Mouse (Mus musculus) regulatory T cell (primary cell): ENCODE results near the gene Fli1.

Experiments used
- in situ Hi-C: fragments of 300-600 bp; cut with MboI, MseI; formaldehyde crosslinking; loops from one replicate; pipeline ENCODE4 v1.15.1; 2025; ENCODE audit warnings: high pct_unique_total_duplicates

Gene Fli1

DNA sequence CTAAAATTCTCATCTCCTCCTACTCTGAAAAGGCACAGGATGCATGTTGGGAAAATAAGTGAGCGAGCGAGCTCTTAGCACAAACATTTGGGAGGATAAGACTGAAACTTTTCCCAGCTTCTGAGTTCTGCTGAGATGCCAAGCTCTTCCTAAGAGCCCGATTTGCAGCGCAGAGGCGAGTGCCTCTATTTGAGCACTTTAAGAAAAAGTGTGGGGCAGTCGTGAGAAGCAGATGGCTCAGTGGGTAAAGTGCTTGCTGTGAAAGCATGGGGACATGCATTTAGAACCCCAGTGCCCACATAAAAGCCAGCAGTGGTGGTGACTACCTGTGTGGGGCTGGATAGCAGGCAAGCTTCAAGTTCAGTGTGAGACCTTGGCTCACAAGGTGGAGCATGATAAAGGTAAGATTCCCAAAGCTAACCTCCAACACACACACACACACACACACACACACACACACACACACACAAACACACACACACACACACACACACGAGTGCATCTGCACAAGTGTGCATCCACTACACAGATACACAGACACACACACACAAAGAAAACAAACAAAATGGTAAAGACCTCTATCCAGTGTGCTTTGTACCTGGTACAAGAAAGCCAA is 37.1 kb downstream of the Fli1 start:
- in situ Hi-C loops = loop anchor here (10.0 kb wide), 1 partner anchor 209 kb away; no protein-coding TSS in a partner anchor

DNA sequence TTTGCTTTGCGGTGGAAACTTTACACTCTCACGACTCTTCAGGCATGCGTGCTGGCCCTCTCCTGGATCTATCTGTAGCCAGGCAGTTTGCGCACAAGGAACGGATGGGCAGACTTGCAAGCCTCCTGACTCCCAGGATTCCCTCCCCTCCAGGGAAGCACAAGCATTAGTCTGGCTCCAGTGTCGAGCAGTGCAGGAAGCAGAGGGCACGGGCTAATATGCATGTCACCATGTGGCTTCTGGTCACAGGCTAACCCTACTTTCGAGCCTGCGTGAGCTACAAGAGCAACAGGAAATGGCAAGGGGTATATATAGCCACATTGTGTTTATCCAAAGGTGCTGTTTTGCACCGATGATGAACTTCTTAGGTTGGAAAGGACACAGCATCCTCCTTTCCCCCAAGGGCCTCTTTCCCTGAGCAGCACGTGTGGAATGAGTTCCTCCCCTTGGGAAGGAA is 38.6 kb downstream of the Fli1 start:
- in situ Hi-C loops = loop anchor here (10.0 kb wide), 1 partner anchor 211 kb away; no protein-coding TSS in a partner anchor

DNA sequence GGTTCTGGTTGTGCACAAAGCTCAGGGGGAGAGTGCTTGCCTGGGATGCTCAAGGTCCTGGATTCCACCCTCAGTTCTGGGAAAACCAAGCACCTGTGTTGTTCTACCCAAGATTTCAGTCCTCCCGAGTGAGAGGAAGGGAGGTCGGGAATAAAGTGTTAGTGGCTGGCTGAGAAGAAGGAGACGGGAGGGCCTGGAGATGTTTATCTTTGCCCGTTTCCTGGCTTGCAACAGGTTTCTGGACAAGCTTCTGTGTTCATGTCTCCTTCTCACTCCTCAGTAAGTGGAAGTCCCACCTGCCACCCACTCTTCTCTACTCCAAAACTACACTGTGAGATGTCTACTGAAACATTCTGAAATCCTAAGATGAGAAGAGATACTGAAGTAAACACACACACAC is 39.2 kb downstream of the Fli1 start:
- in situ Hi-C loops = loop anchor here (10.0 kb wide), 1 partner anchor 211 kb away; no protein-coding TSS in a partner anchor

DNA sequence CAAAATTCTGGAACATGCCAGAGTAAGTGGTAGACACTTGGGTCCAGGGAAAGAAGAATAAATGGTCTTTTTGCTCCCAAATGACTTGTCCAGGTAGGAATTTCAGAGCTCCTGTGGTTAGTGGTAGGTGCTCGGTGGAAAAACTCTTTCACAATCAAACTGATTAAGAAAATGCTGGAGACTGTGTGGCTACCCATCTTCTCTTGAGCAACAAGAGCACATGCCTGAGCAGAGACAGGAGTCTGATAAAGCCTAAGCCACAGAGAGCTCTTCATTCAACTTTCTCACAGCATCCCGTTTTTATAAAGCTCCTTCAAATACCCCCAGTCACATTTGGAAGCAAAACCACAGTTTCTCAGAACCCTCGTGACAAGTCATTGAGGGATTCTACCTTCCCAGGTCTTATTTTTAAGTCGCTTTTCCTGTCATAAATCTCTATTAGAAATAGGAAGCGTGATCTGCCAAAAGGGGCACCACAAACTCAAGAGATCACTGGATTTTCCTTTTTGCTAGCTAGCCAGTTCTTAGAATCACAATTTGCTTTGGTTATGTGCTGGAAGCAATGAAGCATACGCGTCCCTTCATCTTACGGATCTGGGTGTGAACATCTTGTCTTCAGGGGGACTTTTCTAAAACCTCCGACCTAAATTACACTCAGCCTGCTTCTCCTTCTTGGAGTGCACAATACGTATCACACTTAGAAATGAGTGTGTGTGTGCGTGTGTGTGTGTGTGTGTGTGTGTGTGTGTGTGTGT is 40.2 kb downstream of the Fli1 start:
- in situ Hi-C loops = loop anchor here (10.0 kb wide), 1 partner anchor 212 kb away; no protein-coding TSS in a partner anchor

DNA sequence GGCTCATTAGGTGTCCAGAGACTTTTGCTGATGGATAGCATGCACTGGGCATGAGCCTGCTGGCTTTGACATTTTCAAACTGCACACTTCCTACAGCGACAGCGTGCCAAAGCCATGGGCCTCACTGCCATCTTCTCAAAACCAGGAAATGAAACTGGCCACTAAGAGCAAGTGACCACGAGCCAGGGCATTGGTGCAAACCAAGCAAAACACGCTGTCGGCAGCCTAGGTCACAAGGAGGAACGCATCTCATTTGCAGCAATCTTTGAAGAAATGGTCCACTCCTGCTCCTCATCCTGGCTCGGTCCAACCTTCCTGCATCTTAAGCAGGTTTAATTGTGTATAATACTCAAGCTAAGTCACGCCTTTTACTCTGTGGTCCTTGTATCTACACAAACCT is 41.8 kb downstream of the Fli1 start:
- in situ Hi-C loops = loop anchor here (10.0 kb wide), 1 partner anchor 214 kb away; no protein-coding TSS in a partner anchor

DNA sequence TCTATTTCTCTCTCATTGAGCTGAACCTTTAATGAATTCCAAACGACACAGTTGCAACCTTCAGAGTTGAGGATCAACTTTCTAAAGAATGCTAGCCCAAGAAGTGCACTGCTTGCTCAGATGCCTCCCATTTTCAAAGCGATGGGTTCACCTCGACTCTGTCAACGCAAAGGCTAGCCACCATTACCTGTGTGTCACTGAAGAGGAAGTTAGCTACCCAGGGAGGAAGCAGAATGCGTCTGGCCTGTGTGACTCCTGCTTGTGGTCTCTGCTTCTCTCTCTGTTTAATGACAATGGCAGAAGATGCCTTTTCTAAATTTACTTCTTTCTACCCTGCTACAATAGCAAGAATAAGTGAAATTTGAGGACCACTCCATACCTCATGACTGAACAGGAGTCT is 42.6 kb downstream of the Fli1 start:
- in situ Hi-C loops = loop anchor here (10.0 kb wide), 1 partner anchor 215 kb away; no protein-coding TSS in a partner anchor

DNA sequence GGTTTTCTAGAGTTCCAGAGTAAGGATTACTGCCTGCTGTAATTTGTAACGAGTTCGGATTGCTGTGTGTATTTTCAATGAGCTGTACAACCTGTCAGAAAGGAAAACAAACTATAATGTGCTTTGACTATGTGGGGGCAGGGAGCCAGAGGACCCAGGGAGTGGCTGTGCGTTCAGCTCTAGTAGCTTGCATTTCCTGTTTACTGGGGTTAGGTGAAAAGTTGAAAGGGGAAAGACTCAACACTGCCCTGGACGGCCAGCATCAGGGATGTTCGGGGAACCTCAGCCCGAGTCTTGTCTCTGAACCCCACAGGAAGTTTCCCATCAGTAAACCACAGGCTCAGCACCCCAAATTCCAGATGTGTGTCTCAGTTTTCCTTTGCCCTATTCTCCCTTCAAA is 43.2 kb downstream of the Fli1 start:
- in situ Hi-C loops = no loop called here

DNA sequence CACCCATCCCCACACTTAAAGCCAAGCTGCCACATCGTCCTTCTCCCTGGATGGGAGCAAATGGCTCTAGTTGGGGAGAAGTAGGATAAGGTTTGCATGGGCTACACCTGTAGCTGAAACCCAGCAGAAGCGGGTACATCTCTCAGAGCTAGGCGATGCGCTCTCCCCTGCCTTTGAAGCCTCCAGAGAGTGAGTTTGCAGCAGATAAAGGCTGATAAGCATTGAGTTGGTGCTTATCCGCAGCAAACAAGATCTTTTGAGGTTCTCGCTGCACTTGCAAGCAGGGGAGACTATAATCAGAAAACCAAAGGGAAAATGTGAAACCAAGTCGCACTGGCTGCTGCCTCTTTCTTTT is 47.0 kb downstream of the Fli1 start:
- in situ Hi-C loops = no loop called here

DNA sequence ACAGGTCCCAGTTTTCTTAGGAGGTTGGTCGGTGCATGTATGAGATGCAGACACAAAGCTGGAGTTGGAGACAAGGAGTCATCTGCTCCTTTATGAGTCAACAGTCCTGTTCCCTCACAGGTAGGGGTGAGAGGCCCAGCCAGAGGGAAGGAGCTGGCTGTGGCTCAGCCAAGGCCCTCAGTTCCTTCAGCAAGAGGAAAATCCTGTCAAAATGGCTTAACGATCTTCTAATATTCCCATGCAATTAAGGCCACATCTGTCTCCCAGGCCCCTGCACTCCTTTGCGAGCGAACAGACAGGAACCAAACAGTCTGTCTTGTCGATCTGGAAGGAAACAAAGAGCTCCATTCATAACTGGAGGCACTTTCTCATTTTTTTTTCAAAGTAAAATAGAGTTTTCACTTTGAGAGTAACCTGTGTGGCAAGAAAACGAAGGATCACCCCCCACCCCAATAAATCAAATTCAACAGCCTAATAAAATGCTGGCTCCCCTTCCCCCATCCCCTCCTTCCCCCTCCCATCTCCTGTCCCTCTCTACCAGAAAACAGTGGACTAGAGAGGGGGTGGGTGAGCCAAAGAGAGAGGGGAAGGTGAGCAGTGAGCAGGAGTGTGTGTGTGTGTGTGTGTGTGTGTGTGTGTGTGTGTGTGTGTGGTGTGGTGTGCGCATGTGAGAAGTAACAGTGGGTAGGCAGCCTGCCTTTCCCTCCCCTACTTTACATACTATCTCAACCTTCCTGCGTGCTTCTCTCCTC is 47.6 kb downstream of the Fli1 start:
- in situ Hi-C loops = no loop called here

DNA sequence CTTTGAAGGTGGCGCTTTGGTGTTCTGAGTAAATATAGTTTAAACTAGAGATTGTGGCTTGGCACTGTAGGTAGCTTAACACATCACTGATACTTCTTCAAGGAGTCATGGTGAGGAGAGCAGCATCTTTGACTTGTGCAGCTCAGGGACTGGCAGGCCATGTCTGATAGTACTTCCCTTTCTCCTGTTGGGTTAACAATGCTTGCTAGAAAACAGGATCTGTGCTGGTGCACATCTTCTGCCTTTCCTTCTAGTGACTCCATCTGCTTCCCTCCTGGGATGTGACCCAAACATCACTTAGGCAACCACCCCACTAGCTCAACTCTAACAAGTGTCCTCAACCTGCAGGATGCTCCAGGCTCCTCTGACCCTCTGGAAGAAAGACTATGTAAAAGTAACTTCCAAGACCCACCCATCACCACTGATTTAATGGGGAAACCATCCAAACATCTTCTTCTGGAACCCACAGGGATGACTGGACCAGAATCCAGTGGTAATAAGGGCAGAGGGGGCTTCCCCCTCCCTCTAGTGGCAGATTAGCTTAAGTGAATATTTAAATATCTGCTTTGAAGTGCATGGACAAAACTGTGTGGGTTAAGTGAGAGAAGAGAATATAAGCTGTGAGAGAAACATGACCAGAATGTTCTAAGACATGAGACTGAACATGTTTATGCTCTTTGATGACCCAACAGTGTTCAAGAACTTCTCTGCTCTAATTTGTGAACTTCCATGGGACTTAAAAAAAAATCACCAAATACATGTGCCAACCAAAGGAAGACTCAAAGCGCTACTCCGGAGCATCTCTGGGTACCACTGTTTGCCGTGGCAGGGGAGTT is 48.9 kb downstream of the Fli1 start:
- in situ Hi-C loops = no loop called here

DNA sequence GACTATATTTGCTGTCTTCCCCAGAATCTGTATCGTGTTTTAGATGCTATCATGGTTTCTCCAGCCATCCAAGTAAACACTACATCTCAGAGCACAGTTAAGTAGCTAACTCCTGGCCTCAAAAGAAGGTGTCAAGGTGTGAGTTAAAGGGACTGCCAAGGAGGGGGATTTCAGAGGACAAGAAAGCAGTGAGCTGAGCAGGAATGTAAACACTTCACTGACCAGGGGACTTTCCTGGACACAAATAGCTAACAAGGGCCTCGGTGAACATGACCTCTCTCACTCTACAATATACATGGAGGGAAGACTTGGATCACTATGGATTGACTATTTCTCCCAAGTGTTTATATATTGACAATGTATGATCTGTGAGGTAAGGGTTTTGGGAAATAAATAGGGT is 49.9 kb downstream of the Fli1 start:
- in situ Hi-C loops = no loop called here

DNA sequence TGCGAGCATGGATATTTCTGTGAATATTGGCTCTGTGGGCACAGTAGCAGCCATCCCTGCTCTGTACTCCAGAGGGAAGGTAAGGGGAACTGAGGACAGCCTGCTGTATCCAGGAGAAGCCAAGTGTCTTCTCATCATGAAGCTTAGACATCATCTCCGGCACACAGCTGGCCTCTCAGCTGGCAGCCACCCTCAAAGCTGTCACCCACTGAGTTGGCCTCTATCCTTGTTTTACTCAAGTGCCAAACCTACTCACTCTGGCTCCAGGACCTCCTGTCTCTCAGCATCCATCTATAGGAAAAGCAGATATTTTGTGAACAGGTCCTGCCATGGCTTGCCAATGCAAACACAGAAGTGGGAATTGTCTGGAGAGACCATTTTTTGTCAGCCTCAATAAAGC is 51.2 kb downstream of the Fli1 start:
- in situ Hi-C loops = no loop called here

DNA sequence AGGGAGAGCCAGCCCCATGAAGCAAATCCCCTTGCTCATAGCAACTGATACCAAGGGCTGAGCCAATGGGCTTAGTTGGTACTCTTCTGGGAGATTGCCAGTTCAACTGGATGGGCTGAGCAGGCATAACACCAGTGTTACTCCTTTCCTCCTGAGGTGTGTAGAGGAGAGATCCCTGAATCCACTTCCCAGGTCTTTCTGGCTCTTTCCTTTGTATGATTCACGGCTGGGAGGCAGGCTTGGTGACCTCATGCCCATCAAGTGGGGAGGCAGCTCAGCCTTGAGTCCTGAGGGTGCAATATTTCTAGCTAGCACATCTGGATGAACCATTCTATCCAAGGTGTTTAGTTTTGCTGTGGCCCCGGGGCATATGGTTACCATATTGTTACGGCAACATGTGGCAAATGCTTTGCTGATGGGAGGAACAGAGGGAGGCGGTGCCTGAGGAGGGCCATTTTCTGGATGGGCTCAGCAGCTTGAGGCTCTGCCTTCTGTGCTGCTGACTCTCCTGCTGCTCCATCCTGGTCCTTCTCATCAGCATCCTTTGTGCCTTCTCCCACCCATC is 52.8 kb downstream of the Fli1 start:
- in situ Hi-C loops = loop anchor here (5.0 kb wide), 1 partner anchor 47 kb away; no protein-coding TSS in a partner anchor

DNA sequence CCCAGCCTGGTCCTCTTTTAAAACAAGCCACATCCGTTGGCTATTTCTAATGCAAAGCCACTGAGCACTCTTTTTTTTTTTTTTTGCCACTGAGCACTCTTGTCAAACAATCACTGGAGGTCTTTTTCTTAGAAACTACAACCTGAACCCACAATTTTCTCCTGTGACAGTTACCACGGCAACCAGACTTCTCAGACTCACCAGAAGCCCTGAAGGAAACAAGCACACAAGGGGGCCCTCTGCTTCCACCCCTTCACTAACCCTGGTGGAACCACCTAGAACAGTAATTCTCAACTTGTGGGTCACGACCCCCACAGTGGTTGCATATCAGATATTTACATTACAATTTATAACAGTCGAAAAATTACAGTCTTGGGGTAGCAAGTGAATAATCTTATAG is 53.3 kb downstream of the Fli1 start:
- in situ Hi-C loops = loop anchor here (5.0 kb wide), 1 partner anchor 48 kb away; no protein-coding TSS in a partner anchor

DNA sequence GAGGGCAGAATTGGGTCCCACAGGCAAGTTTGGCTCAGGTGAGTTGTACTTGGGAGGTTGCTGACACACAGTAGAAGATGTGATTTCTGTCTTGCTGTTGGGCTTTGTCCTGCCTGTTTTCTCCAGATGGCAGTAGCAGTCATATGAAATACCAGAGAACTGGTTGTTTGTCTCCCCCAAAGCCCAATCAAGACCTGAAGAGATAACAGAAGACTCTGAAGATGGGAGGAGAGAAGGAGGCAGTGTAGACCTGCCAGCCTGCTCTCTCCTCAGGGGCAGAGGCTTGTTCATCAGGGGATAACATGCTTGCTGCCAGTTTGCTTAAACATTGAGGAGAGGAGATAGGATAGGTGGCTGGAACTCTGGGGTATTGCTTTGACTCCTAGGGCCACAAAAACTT is 54.0 kb downstream of the Fli1 start:
- in situ Hi-C loops = loop anchor here (5.0 kb wide), 1 partner anchor 49 kb away; no protein-coding TSS in a partner anchor

DNA sequence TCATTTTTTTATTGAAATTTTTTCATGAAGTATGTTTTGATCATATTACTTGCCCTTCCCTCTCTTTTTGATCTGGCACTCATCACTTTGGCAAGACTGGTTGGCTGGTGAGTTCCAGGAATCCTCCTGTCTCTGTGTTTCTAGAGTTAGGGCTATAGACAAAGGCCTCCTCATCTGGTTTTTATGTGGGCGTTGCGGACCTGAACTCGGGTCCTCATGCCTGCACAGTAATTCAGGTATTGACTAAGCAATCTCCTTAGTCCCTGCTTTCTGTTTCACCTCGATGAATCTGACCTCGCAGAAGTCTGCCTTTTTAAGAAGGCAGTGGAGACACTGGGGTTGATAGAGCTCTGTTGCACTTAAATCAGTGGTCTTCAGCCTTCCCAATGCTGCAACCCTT is 54.8 kb downstream of the Fli1 start:
- in situ Hi-C loops = loop anchor here (5.0 kb wide), 1 partner anchor 49 kb away; no protein-coding TSS in a partner anchor

DNA sequence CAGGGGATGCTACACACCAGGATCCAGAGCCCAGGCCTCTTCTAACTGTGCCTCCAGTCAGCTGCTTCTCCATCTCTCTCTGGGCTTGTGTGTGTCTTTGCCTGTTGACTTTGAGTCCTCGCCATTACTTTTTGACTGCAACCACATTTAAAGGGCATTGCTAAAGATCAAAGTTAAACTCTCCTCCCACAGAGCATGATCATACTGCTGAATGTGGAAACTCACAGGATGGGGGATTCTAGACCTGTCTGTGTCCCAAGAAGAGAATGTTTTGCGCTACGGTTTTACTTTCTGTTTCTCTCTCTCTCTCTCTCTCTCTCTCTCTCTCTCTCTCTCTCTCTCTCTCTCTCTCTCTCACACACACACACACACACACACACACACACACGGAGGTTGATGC is 55.3 kb downstream of the Fli1 start:
- in situ Hi-C loops = loop anchor here (5.0 kb wide), 1 partner anchor 50 kb away; no protein-coding TSS in a partner anchor

DNA sequence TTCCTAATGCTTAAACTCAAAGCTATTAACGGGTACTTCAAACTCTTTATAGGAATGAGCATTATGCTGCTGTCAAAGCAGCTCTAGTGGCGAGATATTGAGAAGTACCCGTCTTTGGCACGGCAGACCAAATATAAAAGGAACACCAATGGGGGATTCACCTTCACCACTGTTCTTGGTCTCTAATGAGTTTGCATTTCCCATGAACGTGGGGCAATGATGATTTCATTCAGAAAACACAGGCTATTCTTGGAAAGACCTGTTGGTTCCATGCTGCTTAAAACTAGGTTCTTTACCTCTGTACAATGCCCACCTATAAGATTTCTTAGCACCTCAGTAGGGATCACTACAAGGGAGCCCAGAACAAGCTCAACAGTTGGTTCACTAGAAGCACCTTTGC is 62.2 kb downstream of the Fli1 start:
- in situ Hi-C loops = no loop called here

DNA sequence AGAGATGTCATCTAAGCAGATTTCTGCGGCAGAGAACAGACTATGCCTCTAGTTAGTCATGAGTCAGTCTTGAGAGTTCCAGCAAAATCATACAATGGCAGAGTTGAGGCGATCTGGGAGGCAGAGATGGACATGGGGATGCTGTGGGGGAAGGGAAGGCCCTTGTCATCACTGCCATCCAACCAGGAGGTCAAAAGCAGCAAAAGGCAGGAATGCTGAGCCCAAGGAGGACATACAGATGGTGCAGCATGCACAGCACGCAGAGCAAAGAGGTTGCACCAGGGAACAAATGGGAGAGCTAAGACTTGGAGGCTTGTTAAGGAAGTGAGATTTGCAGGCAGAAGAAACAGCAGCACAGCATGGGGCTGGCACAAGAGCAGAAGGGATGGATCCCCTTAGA is 63.9 kb downstream of the Fli1 start:
- in situ Hi-C loops = no loop called here

DNA sequence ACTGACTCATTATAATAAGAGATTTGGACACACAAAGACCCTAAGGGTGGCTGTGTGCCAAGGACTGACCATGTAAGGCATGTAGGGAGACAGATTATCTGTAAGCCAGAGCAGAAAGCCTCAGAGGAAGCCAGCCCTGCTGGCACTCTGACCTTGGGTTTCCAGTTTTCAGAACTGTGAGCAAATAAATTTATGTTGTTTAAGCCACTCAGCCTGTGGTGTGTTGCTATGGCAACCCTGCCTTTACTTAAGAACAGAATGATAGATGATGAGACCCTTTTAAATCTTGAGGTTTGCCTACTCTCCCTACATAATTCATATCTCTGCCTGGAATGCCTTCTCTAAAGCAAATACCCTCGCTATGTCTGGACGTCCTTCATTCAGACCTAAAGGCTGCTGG is 64.6 kb downstream of the Fli1 start:
- in situ Hi-C loops = no loop called here

DNA sequence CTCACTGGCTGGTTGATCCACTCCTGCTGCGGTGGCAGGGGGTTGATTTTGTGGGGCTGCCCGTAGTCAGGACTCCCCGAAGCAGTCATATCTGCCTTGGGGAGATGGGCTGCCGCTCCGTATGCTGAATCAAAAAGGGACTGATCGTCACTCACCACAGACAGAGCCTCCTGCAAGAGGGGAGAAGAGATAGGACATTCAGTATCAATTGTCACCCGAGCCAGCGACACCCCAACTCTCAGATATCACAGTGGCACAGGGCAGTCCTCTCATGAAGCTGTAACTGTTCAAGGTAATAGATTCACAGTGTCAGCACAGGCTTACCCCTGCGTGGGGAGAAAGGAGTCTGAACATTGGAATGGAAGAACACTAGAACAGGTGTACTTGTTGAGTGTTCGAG is 66.1 kb downstream of the Fli1 start:
- in situ Hi-C loops = no loop called here
